Mouse (Mus musculus) small intestine, adult 2 months (tissue): ENCODE measurements at regions not wholly inside any gene's neighbourhood (a gene's known extent, or its start where the extent isn't known, plus 50 kb on each side); places are given as distances from the start of the nearest gene placed in this dataset.

Experiments used
- CTCF ChIP-seq: fragments of 200-500 bp; IDR thresholded peaks from 2 replicates; pipeline ENCODE4 v1.5.1; 2012; ENCODE audit warnings: low read depth, mild to moderate bottlenecking, control low read depth, inconsistent platforms, low read length, moderate library complexity, mixed read lengths; ENCODE audit not compliant: insufficient replicate concordance, insufficient read length; ENCODE audit errors: extremely low read depth
- POLR2A ChIP-seq: fragments of 200-500 bp; IDR thresholded peaks from 2 replicates; pipeline ENCODE4 v1.6.1; 2012; ENCODE audit warnings: low read depth, mild to moderate bottlenecking, control low read depth, inconsistent platforms, low read length, moderate library complexity

- TF ChIP-seq POLR2A = no peak
- TF ChIP-seq CTCF = no peak
These were observed 71.2 kb downstream of the Mex3b start for GRCm38 (mm10) chr7:82938311-82938710.
